Mouse (Mus musculus) heart, adult 9 months (tissue): ENCODE measurements at regions not wholly inside any gene's neighbourhood (a gene's known extent, or its start where the extent isn't known, plus 50 kb on each side); places are given as distances from the start of the nearest gene placed in this dataset.

Experiments
- DNase-seq, 2 experiments: peaks; one replicate each; pipeline ENCODE4 v3.0.0; 2022; ENCODE audit warnings: low spot score in 2 of 2

- no peak for DNase-seq
Observed at GRCm38 (mm10) chr19:56102454-56103080, 184.4 kb upstream of the Habp2 start.

GRCm38 (mm10) chr19:56105073-56105451, 181.9 kb upstream of the Habp2 start:
- DNase-seq: no peak

- peak in 1 of 2 experiments; percentile 4 for DNase-seq
Observed at GRCm38 (mm10) chr19:56105452-56106091, 181.4 kb upstream of the Habp2 start.

GRCm38 (mm10) chr19:56108796-56109195, 178.1 kb upstream of the Habp2 start:
- DNase-seq: no peak

- peak; percentile 28 for DNase-seq
Observed at GRCm38 (mm10) chr19:56115552-56116284, 171.2 kb upstream of the Habp2 start.

GRCm38 (mm10) chr19:56116285-56116680, 170.7 kb upstream of the Habp2 start:
- DNase-seq: no peak

- no peak for DNase-seq
Observed at GRCm38 (mm10) chr19:56120723-56121122, 166.2 kb upstream of the Habp2 start.

GRCm38 (mm10) chr19:56122186-56122585, 164.8 kb upstream of the Habp2 start:
- no peak for DNase-seq

- DNase-seq: no peak
Observed at GRCm38 (mm10) chr19:56131556-56131955, 155.4 kb upstream of the Habp2 start.

GRCm38 (mm10) chr19:56132911-56133562, 153.9 kb upstream of the Habp2 start:
- no peak for DNase-seq

GRCm38 (mm10) chr19:56133565-56133964, 153.4 kb upstream of the Habp2 start:
- no peak for DNase-seq

- DNase-seq: peak; percentile 20 to 60
Observed at GRCm38 (mm10) chr19:56134081-56134818, 152.7 kb upstream of the Habp2 start.

- peak in 1 of 2 experiments; percentile 19 for DNase-seq
Observed at GRCm38 (mm10) chr19:56135306-56135928, 151.5 kb upstream of the Habp2 start.

GRCm38 (mm10) chr19:56140540-56140939, 146.4 kb upstream of the Habp2 start:
- no peak for DNase-seq

GRCm38 (mm10) chr19:56144221-56144620, 142.7 kb upstream of the Habp2 start:
- DNase-seq: no peak

- DNase-seq: peak in 1 of 2 experiments; percentile 7
Observed at GRCm38 (mm10) chr19:56157120-56157519, 129.8 kb upstream of the Habp2 start.

- DNase-seq: peak; percentile 77 to 78
Observed at GRCm38 (mm10) chr19:56162156-56162555, 124.8 kb upstream of the Habp2 start.

- peak in 1 of 2 experiments; percentile 10 for DNase-seq
Observed at GRCm38 (mm10) chr19:56169133-56169997, 117.6 kb upstream of the Habp2 start.

GRCm38 (mm10) chr19:56169998-56170274, 117.0 kb upstream of the Habp2 start:
- DNase-seq: no peak

- DNase-seq: no peak
Observed at GRCm38 (mm10) chr19:56172454-56172853, 114.5 kb upstream of the Habp2 start.
